Mouse (Mus musculus) ovary, postnatal 10 days (tissue): ENCODE results near the gene Lrwd1.
"Not testable (repeated sequence)": the region's sequence is repeated elsewhere in the genome, so short reads cannot be mapped to it uniquely, and the experiment has no call there.

Experiments used
- DNase-seq: peaks from one replicate; pipeline ENCODE4 v3.0.0; 2022; ENCODE audit warnings: low spot score

Gene Lrwd1

GRCm38 (mm10) chr5:136146936-136147335, 11.1 kb upstream of the Lrwd1 start:
- DNase-seq, result no peak

- DNase-seq, result no peak
These were observed 8.9 kb upstream of the Lrwd1 start for GRCm38 (mm10) chr5:136144606-136145430.

- no peak for DNase-seq
These were observed 7.4 kb upstream of the Lrwd1 start for GRCm38 (mm10) chr5:136143161-136143755.

GRCm38 (mm10) chr5:136142746-136143145, 6.9 kb upstream of the Lrwd1 start:
- no peak for DNase-seq

- no peak for DNase-seq
These were observed 4.2 kb upstream of the Lrwd1 start for GRCm38 (mm10) chr5:136140057-136140482.

GRCm38 (mm10) chr5:136139393-136139792, 3.5 kb upstream of the Lrwd1 start:
- no peak for DNase-seq

GRCm38 (mm10) chr5:136137658-136138274, 1.9 kb upstream of the Lrwd1 start:
- no peak for DNase-seq

GRCm38 (mm10) chr5:136136292-136136990, 567 bp upstream of the Lrwd1 start:
- DNase-seq, result no peak

- DNase-seq, result no peak
These were observed 13.7 kb downstream of the Lrwd1 start for GRCm38 (mm10) chr5:136122165-136122564.

GRCm38 (mm10) chr5:136116784-136117112, 19.1 kb downstream of the Lrwd1 start:
- no peak for DNase-seq

- DNase-seq, result peak; percentile 98
These were observed 19.7 kb downstream of the Lrwd1 start, which contains the start of gene Polr2j for GRCm38 (mm10) chr5:136115891-136116783. Gene Polr2j, plus strand, starts transcription at chr5:136116631.

- not testable (repeated sequence) for DNase-seq
These were observed 22.3 kb downstream of the Lrwd1 start for GRCm38 (mm10) chr5:136113546-136113945.

GRCm38 (mm10) chr5:136109042-136109441, 26.8 kb downstream of the Lrwd1 start:
- DNase-seq, result no peak

GRCm38 (mm10) chr5:136108486-136108885, 27.4 kb downstream of the Lrwd1 start:
- no peak for DNase-seq

GRCm38 (mm10) chr5:136104511-136104910, 31.4 kb downstream of the Lrwd1 start:
- DNase-seq, result no peak

- peak; percentile 21 for DNase-seq
These were observed 33.6 kb downstream of the Lrwd1 start for GRCm38 (mm10) chr5:136102099-136102820.

GRCm38 (mm10) chr5:136098536-136098935, 37.3 kb downstream of the Lrwd1 start:
- DNase-seq, result no peak

GRCm38 (mm10) chr5:136095089-136095488, 40.8 kb downstream of the Lrwd1 start:
- no peak for DNase-seq

- DNase-seq, result no peak
These were observed 41.4 kb downstream of the Lrwd1 start for GRCm38 (mm10) chr5:136094249-136095010.

GRCm38 (mm10) chr5:136091927-136092326, 43.9 kb downstream of the Lrwd1 start:
- DNase-seq, result no peak
